Mouse (Mus musculus): ENCODE results near the gene Trip6.

Trip6 gene

DNA sequence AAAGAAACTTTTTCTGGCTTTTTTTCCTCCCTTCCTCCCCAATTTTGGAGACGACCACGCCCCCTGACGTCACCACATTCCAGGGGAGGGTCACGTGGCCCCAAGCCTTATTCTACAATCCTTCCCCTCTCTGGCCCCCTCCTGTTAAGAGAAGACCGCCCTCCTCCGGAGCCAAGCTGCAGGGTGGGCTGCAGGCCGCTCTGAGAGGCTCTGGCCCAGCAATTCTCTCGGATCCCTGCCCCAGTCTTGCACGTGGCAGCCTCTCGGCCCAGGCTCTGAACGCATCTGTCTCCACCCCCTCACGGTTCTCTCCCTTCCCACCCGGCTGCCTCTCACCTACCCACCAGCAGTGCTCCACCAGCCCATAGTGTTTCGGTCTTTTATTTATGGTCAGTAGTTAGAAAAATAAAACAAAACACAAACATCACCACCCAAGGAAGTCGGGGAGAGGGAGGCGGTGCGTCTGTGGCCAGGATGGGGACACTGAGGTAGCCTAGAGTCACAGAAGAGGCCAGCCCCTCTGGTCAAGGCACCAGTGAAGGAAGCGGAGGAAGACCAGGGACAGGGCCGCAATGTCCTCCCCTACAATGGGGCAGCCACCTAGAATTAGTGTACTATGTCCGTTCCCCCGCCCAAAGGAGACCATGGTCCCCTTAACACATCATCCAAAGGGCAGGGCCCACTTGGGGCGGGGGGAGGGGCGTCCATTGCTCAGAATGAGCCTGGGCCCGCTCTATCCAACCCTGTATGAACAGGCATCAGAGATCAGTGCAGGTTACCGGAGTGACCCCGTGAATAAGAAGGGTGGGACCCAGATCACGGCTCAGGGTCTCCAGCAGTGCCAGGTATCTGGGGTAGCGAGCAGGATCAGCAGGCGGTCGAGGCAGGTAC lies at the start of gene Trip6:
Gene Trip6 (minus strand): TSS at position 212 of the 891 bp plus-strand sequence.
- DNase-seq, result peak; percentile 32

- DNase-seq, result no peak
Measured at GRCm38 (mm10) chr5:137358382-137358781, 44.2 kb upstream of the Trip6 start.

GRCm38 (mm10) chr5:137354091-137354490 lies 39.9 kb upstream of the Trip6 start:
- no peak for DNase-seq

DNA sequence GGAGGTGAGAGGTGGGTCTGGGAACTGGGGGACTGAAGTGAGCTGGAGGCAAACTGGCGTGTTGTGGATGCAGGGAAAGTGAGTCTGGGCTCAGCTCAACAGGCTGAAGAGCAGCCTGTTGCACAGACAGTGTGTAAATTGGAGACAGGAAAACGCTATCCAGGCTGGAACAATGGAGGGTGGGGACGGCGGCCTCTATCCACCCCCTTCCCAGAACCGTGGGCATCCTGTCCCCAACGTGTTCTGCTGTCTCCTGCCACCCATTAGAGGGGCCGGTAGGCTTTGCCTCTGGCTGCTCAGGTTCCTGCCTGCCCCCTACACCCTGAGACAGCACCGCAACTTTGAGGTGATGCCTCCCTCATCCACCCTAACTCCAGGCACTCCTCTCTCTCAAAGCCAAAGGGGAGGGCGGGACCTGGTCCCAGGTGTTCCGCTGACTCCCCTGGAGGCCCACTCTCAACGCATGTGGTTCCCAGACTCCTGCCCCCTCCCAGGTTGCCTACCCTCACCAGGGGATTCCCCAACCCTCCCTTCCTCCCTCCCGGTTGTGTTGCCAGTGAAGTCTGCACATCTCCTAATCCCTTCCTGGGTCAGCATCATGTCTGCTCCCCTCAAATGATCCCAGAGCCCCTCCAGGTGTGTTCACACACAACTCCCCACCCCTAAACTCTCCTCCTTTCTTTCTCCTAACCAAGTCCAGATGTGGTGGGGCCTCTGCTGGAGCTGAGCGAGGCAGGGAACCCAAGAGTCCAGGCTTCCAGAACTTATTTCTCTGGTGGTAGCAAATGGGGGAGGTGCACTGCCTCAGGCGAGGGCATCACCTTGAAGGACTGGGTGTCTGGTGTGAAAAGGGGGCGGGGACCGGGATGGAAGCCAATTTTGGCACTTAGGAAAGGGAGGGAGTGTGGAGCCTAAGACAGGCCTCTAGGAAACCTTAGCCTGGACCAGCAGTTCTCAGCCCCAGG lies 38.1 kb upstream of the Trip6 start:
- no peak for DNase-seq

DNA sequence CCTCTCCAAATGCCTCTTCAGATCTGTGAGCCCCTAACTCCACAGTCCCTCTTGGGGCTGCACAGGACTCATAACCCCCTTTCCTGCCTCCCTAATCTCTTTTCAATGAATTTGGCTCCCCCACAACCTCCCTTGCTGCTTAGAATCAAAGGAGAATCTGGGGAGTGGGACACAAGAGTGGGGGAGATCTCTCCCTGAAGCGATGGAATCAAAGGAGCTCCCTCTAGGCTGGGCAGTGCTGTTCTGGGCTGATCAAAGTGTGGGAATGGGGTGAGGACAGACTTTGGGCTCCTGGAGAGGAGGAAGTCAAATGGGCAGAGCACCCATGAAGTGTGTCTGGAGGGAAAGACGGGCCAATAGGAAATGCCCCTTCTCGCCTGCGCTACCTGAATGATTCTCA lies 37.2 kb upstream of the Trip6 start:
- DNase-seq, result no peak

DNA sequence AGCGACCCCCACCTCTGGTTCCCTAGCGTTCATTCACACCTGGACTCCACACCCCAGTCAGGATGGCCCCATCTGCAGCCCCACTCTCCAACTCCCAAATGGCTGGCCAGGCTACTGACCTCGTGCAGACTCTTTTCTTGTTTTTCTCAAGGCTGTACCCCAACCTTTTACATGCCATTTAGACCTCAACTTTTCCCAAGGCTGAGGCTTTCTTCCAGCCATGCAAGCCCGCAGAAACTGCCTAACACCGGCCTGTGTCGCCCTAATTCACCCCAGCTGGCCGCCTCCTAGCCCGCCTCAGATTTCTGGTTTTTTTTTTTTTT lies 36.8 kb upstream of the Trip6 start:
- DNase-seq, result no peak

DNA sequence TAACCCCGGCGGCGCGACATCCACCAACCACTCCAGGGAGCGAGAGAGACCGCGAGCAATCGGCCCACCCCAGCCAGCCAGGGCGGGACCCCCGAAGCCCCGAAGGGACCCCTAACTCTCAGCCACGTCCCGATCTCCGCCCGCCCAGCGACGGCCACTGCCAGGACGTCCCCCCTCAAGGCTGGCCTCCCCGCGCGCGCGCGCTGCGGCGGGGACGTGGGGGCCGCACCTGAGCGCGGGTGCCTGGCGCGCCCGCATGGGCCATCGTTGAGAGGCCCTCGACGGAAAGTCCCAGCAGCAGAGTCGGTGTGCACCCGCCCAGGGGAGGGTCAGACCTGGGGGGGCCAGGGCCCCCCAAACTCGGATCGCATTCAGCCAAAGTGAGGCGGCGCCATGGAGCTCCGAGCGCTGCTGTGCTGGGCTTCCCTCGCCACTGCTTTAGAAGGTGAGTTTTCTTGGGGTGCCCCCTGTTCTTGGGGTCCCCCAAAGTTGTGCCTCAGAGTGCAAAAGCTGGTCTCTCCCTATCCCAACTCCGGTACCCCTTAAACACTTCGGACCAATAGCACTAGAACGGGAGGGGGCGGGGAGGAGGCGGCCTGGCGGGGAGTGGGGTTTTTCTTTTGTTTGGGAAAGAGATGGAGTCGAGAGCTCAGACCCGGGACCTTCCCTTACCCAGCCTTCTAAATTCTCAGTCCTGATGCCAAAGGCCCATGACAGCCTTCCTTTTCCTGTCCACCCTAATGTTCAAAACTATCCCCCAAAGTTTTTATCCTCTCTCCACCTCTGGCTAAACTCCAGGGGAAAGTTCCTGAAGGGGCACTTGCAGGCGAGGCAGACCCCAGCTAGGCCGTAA lies 36.2 kb upstream of the Trip6 start:
- no peak for DNase-seq

DNA sequence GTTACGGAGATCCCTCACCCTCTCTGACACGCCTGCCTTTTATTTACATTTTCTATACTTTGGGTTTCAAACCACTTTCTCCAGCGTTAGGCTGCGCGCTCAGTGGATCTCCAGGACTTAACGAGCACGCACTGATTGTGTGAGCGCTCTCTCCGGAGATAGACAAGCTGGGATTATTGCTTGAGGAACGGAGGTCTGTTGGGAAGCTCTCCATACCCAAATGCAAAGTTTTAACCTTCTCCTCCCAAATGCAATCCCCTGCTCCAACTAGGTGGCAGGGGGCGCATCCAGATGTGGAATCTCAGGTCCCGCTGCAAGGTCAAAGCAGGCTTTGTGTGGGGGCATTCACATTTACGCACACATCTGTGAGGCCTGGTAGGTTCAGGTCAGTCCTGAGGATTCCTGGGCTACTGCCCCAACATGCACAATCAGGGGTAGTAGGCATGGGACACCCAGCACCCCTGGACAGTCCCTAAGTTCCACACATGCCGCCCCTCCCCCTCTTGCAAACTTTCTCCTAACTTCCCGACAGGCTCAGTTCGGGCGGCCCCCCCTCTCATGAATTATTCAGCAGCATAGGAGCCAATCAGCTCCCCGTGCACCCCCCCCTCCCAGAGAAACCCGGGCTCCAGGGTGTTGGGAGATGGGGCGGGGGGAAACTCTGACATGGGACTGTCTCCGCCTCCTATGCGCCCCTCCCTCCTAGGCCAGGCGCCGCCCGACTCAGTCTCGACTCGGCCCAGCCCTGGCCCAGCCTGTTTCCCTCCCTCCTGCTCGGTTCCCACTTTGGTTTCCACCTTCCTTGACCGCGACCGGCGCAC lies 35.4 kb upstream of the Trip6 start, which contains the start of gene Ephb4:
Gene Ephb4 (plus strand): TSS at position 726 of the 821 bp plus-strand sequence.
- DNase-seq, result peak; percentile 25

- DNase-seq, result no peak
Measured at GRCm38 (mm10) chr5:137348482-137349383, 34.5 kb upstream of the Trip6 start.

DNA sequence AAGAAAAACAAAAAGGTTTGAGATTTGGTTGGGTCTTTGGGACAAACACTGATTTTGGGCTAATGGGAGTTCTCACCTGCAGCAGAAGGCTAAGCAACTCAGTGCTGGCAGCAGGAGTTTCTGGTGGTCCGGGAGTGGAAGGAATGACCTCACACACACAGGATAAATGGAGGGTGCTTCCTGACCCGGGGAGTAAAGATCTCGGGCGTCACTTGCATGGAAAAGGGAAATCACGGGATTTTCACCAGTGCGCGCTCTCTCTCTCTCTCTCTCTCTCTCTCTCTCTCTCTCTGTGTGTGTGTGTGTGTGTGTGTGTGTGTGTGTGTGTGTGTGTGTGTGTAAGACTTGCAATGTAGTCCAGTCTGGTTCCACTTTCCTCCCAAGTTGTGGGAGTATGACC lies 33.7 kb upstream of the Trip6 start:
- DNase-seq, result no peak

GRCm38 (mm10) chr5:137346983-137347382 lies 32.8 kb upstream of the Trip6 start:
- DNase-seq, result no peak

GRCm38 (mm10) chr5:137346388-137346787 lies 32.2 kb upstream of the Trip6 start:
- DNase-seq, result no peak

DNA sequence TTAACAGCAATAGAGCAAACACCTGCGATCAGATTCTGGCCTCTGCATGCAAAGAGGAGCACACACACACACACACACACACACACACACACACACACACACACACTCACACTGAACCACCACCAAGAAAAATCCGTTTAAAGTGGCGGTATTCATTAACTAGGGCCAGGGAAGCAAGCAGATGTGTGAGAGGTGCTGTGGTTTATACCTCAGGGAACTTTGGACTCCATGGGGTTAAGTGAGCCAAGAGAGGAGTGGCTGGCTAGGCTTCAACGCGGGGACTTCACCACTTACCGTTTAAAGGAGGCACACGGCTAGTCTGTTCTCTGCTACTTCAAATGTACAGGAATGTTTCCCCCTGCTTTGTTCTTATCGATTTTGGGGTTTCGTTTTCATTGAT lies 31.6 kb upstream of the Trip6 start:
- DNase-seq, result no peak

- DNase-seq, result no peak
Measured at GRCm38 (mm10) chr5:137343869-137344268, 29.7 kb upstream of the Trip6 start.

DNA sequence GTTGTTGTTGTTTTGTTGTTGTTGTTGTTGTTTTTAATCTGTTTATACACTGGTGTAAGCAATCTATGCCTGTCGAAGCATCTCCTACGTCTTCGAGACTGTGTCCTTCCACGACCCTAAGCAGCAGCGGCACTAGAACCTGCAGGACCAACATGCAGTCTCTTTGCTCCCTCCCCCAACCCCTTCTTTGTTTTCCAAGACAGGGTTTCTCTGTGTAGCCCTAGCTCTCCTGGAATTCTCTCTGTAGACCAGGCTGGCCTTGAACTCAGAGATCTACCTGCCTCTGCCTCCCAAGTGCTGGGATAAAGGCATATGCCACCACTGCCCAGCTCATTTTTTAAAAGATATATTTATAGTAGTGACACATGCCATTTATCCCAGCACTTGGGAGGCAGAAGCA lies 29.2 kb upstream of the Trip6 start:
- DNase-seq, result no peak

DNA sequence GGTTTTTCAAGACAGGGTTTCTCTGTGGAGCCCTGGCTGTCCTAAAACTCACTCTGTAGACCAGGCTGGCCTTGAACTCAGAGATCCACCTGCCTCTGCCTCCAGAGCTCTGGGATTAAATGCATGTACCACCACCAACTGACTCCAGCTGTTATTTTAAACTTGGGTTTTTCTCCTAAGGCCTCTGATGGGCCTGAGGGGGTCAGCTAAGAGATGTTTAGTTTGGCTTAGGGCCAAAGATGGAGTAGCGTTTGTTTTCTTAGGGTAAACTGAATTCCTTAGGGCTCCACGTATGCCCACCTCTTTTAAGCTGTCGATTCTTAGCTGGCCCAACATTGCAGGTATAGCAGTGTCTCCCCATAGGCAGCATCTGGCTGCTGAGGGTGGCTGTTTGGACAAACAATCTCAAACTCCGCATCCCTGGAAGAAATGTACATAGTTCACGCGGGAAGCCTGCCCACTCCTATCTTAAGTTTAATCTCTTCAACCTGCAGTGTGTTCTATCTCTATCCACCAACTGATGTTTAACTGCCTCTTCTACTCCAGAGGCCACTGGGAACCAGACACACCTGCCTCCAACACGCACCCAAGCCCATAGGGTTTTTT lies 28.3 kb upstream of the Trip6 start:
- no peak for DNase-seq

GRCm38 (mm10) chr5:137340222-137340621 lies 26.0 kb upstream of the Trip6 start:
- DNase-seq, result no peak

- peak; percentile 59 for DNase-seq
Measured at GRCm38 (mm10) chr5:137339290-137339979, 25.2 kb upstream of the Trip6 start.

- DNase-seq, result peak; percentile 71
Measured at GRCm38 (mm10) chr5:137338663-137339289, 24.6 kb upstream of the Trip6 start.
